Mouse (Mus musculus) c-Kit-positive CD71-negative TER-119-negative erythroid progenitor cells, embryonic 14.5 days (primary cell): ENCODE measurements around the gene Zfp983.
"Not testable (repeated sequence)": the region's sequence is repeated elsewhere in the genome, so short reads cannot be mapped to it uniquely, and the experiment has no call there.

ENCODE experiments used
- DNase-seq: peaks from one replicate; pipeline ENCODE4 v3.0.0-alpha.2; 2013; ENCODE audit warnings: low read depth

The Zfp983 gene

GRCm38 (mm10) chr17:21650364-21650907, at the start of gene Zfp983:
Gene Zfp983, plus strand, starts transcription at chr17:21650624.
- DNase-seq = peak; percentile 88

- DNase-seq = no peak
These were observed 34.1 kb upstream of the Zfp983 start for GRCm38 (mm10) chr17:21616356-21616755.

- no peak for DNase-seq
These were observed 33.1 kb upstream of the Zfp983 start for GRCm38 (mm10) chr17:21617352-21617751.

- no peak for DNase-seq
These were observed 26.8 kb upstream of the Zfp983 start for GRCm38 (mm10) chr17:21623647-21624046.

- not testable (repeated sequence) for DNase-seq
These were observed 14.7 kb upstream of the Zfp983 start for GRCm38 (mm10) chr17:21635758-21636157.

GRCm38 (mm10) chr17:21648791-21649190, 1.6 kb upstream of the Zfp983 start:
- no peak for DNase-seq

GRCm38 (mm10) chr17:21649936-21650335, 488 bp upstream of the Zfp983 start:
- DNase-seq = peak; percentile 31

- not testable (repeated sequence) for DNase-seq
These were observed 28.4 kb downstream of the Zfp983 start for GRCm38 (mm10) chr17:21678826-21679225.

GRCm38 (mm10) chr17:21679273-21680018, 29.0 kb downstream of the Zfp983 start:
- DNase-seq = peak; percentile 90

GRCm38 (mm10) chr17:21680019-21680376, 29.6 kb downstream of the Zfp983 start:
- DNase-seq = not testable (repeated sequence)

- no peak for DNase-seq
These were observed 41.1 kb downstream of the Zfp983 start, which contains the start of gene Gm10226 for GRCm38 (mm10) chr17:21691560-21691959. Gene Gm10226, plus strand, starts transcription at chr17:21691860.

GRCm38 (mm10) chr17:21693342-21693741, 42.9 kb downstream of the Zfp983 start:
- DNase-seq = no peak

GRCm38 (mm10) chr17:21696073-21696472, 45.6 kb downstream of the Zfp983 start:
- no peak for DNase-seq

GRCm38 (mm10) chr17:21702281-21703240, 52.1 kb downstream of the Zfp983 start:
- DNase-seq = no peak

GRCm38 (mm10) chr17:21703414-21703813, 53.0 kb downstream of the Zfp983 start:
- DNase-seq = no peak

- DNase-seq = peak; percentile 56
These were observed 57.0 kb downstream of the Zfp983 start, which contains the start of gene Zfp760 for GRCm38 (mm10) chr17:21707343-21707996. Gene Zfp760, plus strand, starts transcription at chr17:21707741.

GRCm38 (mm10) chr17:21708401-21708800, 58.0 kb downstream of the Zfp983 start:
- no peak for DNase-seq
